Mouse (Mus musculus): ENCODE measurements at regions not wholly inside any gene's neighbourhood (a gene's known extent, or its start where the extent isn't known, plus 50 kb on each side); places are given as distances from the start of the nearest gene placed in this dataset.

- no peak for ATAC-seq (replicated peaks; ENCODE audit: poor library complexity)
These were observed 355.5 kb downstream of the Anxa1 start for GRCm38 (mm10) chr19:20035223-20035622.

GRCm38 (mm10) chr19:20027667-20028282 lies 363.0 kb downstream of the Anxa1 start:
- no peak for ATAC-seq (replicated peaks; ENCODE audit: poor library complexity)

GRCm38 (mm10) chr19:20014114-20014513 lies 376.6 kb downstream of the Anxa1 start:
- ATAC-seq (replicated peaks; ENCODE audit: poor library complexity): no peak

GRCm38 (mm10) chr19:20009801-20010441 lies 380.8 kb downstream of the Anxa1 start:
- no peak for ATAC-seq (replicated peaks; ENCODE audit: poor library complexity)

GRCm38 (mm10) chr19:20005932-20006625 lies 384.7 kb downstream of the Anxa1 start:
- ATAC-seq (replicated peaks; ENCODE audit: poor library complexity): no peak

- no peak for ATAC-seq (replicated peaks; ENCODE audit: poor library complexity)
These were observed 403.5 kb downstream of the Anxa1 start for GRCm38 (mm10) chr19:19987255-19987654.

- ATAC-seq (replicated peaks; ENCODE audit: poor library complexity): no peak
These were observed 411.9 kb downstream of the Anxa1 start for GRCm38 (mm10) chr19:19978816-19979215.

- no peak for ATAC-seq (replicated peaks; ENCODE audit: poor library complexity)
These were observed 413.0 kb downstream of the Anxa1 start for GRCm38 (mm10) chr19:19977609-19978259.

GRCm38 (mm10) chr19:19976776-19977175 lies 414.0 kb downstream of the Anxa1 start:
- no peak for ATAC-seq (replicated peaks; ENCODE audit: poor library complexity)

GRCm38 (mm10) chr19:19969780-19970512 lies 420.8 kb downstream of the Anxa1 start:
- no peak for ATAC-seq (replicated peaks; ENCODE audit: poor library complexity)

- no peak for ATAC-seq (replicated peaks; ENCODE audit: poor library complexity)
These were observed 421.4 kb downstream of the Anxa1 start for GRCm38 (mm10) chr19:19969335-19969734.

GRCm38 (mm10) chr19:19945247-19945646 lies 445.5 kb downstream of the Anxa1 start:
- no peak for ATAC-seq (replicated peaks; ENCODE audit: poor library complexity)

- no peak for ATAC-seq (replicated peaks; ENCODE audit: poor library complexity)
These were observed 448.0 kb downstream of the Anxa1 start for GRCm38 (mm10) chr19:19942697-19943096.

- ATAC-seq (replicated peaks; ENCODE audit: poor library complexity): peak; percentile 99
These were observed 469.6 kb downstream of the Anxa1 start for GRCm38 (mm10) chr19:19921109-19921508.

GRCm38 (mm10) chr19:19885933-19886710 lies 504.6 kb downstream of the Anxa1 start:
- no peak for ATAC-seq (replicated peaks; ENCODE audit: poor library complexity)

- no peak for ATAC-seq (replicated peaks; ENCODE audit: poor library complexity)
These were observed 509.8 kb downstream of the Anxa1 start for GRCm38 (mm10) chr19:19880895-19881294.

- no peak for ATAC-seq (replicated peaks; ENCODE audit: poor library complexity)
These were observed 542.6 kb downstream of the Anxa1 start for GRCm38 (mm10) chr19:19848152-19848551.

GRCm38 (mm10) chr19:19807992-19808391 lies 582.8 kb downstream of the Anxa1 start:
- ATAC-seq (replicated peaks; ENCODE audit: poor library complexity): no peak

GRCm38 (mm10) chr19:19793835-19794234 lies 596.9 kb downstream of the Anxa1 start:
- ATAC-seq (replicated peaks; ENCODE audit: poor library complexity): no peak

GRCm38 (mm10) chr19:19783507-19783906 lies 607.2 kb downstream of the Anxa1 start:
- no peak for ATAC-seq (replicated peaks; ENCODE audit: poor library complexity)

Measured in megakaryocyte progenitor cell, adult 5-6 weeks (primary cell).